Mouse (Mus musculus): ENCODE results near the gene Hp1bp3. TPM values are rescaled to one million over a fixed set of nuclear protein-coding genes. Genes with fewer than 3 reads are reported as not detected.

Gene Hp1bp3
- total RNA-seq (2014; rRNA removed; ENCODE audit: low replicate concordance) = 62.4 and 97.0 TPM in 2 replicates
- polyA plus RNA-seq (2015; fragmentation: Nextera tagmentation; extraction: Ambion mirVana) = 78.1 and 80.9 TPM in 2 replicates

DNA sequence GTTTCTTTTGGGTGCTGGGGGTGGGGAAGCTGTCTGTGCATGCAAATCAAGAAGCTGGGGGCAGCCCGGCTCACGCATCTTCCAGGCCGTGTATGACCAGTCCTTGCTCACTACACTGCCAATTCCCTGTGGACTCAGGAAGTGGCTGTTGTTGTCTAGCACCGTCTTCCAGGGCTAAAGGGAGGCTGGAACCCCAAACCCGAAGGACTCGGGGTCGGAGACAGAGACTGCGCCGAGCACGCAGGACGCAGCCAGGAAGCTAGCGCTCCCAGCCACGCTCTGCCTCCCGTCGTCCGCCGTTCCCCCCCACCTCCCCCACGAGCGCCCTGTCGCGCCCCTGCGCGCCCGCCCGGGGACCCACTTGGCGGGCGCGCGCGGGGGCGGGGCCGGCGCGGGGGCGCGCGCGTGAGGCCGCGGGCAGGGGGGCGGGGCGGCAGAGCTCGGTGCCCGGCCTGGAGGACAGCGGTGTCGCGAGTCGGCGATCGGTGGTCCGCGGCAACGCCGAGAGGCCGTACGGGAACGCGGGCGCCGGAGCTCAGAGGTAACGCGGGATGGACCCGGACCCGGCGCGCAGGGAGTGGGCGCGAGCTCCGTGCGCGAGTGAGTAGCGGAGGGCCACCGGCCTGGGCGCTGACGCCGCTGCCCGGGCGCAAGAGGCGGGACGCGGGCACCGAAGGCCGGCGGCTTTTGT is at the start of gene Hp1bp3:
Gene Hp1bp3, plus strand, starts transcription at position 97 of the 691 bp plus-strand sequence.
- H3K4me3 ChIP-seq (ENCODE audit: low read depth, low read length) = peak within 1 kb of the TSS; percentile 85
- H3K4me1 ChIP-seq (ENCODE audit: control insufficient read depth, insufficient read depth) = peaks cover 15% of the 10 kb centered on the region
- DNase-seq (ENCODE audit: low spot score) (peak; percentile 74), ATAC-seq (ENCODE audit: insufficient read depth, low read depth) (peak; percentile 71)
- under 1% methylated on average over 63 of the region's 84 CpGs for WGBS
- H3K36me3 ChIP-seq (replicated peaks; ENCODE audit: control insufficient read depth, insufficient read depth, low read length) = 0 out of 2 replicates have a peak, but pooled peaks cover 4% of the 10 kb centered on the region
- no peaks in the 10 kb centered on the region for H3K27me3 ChIP-seq (ENCODE audit: control insufficient read depth, insufficient read depth, low read length)
- H3K27ac ChIP-seq (ENCODE audit: low read depth) = peak within 1 kb of the TSS; percentile 100
- H3K9me3 ChIP-seq (replicated peaks; ENCODE audit: control insufficient read depth, low read length) = no peaks in the 10 kb centered on the region
- TF ChIP-seq CTCF (IDR thresholded peaks at IDR 0.05; ENCODE audit: low read depth) (no peak), EP300 (IDR thresholded peaks at IDR 0.05; ENCODE audit: low read depth) (no peak)
- peak within 1 kb of the TSS; percentile 95 for H3K9ac ChIP-seq (replicated peaks; ENCODE audit: low read depth, low read length)
- H3K4me2 ChIP-seq (ENCODE audit: low read depth, low read length) = peak within 1 kb of the TSS; percentile 83

GRCm38 (mm10) chr4:138166519-138166918 is 49.6 kb upstream of the Hp1bp3 start:
- Histone ChIP-seq H3K27ac (ENCODE audit: low read depth) (no peak overlapping the region), H3K27me3 (ENCODE audit: control insufficient read depth, insufficient read depth, low read length) (no peaks in the 10 kb centered on the region), H3K9ac (replicated peaks; ENCODE audit: low read depth, low read length) (no peak overlapping the region), H3K36me3 (replicated peaks; ENCODE audit: control insufficient read depth, insufficient read depth, low read length) (peaks cover 59% of the 10 kb centered on the region), H3K4me1 (ENCODE audit: control insufficient read depth, insufficient read depth) (no peaks in the 10 kb centered on the region; the same call in 1 of the 2 replicates), H3K9me3 (replicated peaks; ENCODE audit: control insufficient read depth, low read length) (no peaks in the 10 kb centered on the region), H3K4me3 (ENCODE audit: low read depth, low read length) (no peak overlapping the region), H3K4me2 (ENCODE audit: low read depth, low read length) (no peak overlapping the region)
- ATAC-seq (ENCODE audit: insufficient read depth, low read depth) (no peak), DNase-seq (ENCODE audit: low spot score) (no peak)
- TF ChIP-seq CTCF (IDR thresholded peaks at IDR 0.05; ENCODE audit: low read depth) (no peak), EP300 (IDR thresholded peaks at IDR 0.05; ENCODE audit: low read depth) (no peak)
- 95% methylated on average over 10 of the region's 10 CpGs for WGBS

DNA sequence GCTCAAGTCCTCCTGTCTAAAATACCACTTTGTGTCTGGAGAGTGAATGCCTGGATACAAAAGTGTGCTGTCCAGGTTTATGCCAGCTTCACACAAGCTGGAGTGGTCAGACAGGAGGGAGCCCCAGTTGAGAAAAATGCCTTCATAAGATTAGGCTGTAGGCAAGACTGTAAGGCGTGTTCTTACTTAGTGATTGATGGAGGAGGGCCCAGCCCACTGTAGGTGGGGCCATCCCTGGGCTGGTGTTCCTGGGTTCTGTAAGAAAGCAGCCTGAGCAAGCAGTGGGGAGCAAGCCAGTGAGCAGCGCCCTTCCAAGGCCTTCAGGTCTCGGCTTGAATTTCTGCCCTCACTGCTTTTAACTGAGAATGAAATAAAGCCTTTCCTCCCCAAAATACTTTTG is 47.9 kb upstream of the Hp1bp3 start:
- Histone ChIP-seq H3K27ac (ENCODE audit: low read depth) (no peak overlapping the region), H3K4me2 (ENCODE audit: low read depth, low read length) (no peak overlapping the region), H3K27me3 (ENCODE audit: control insufficient read depth, insufficient read depth, low read length) (no peaks in the 10 kb centered on the region), H3K36me3 (replicated peaks; ENCODE audit: control insufficient read depth, insufficient read depth, low read length) (peaks cover 72% of the 10 kb centered on the region), H3K9ac (replicated peaks; ENCODE audit: low read depth, low read length) (no peak overlapping the region), H3K4me1 (ENCODE audit: control insufficient read depth, insufficient read depth) (no peaks in the 10 kb centered on the region; the same call in 1 of the 2 replicates), H3K9me3 (replicated peaks; ENCODE audit: control insufficient read depth, low read length) (no peaks in the 10 kb centered on the region), H3K4me3 (ENCODE audit: low read depth, low read length) (no peak overlapping the region)
- 77% methylated on average over 3 of the region's 3 CpGs for WGBS
- no peak for ATAC-seq (ENCODE audit: insufficient read depth, low read depth)
- TF ChIP-seq CTCF (IDR thresholded peaks at IDR 0.05; ENCODE audit: low read depth) = no peak
- no peak for TF ChIP-seq EP300 (IDR thresholded peaks at IDR 0.05; ENCODE audit: low read depth)
- DNase-seq (ENCODE audit: low spot score) = no peak

- WGBS = 84% methylated on average over 4 of the region's 4 CpGs
- no peak overlapping the region for H3K9ac ChIP-seq (replicated peaks; ENCODE audit: low read depth, low read length)
- DNase-seq (ENCODE audit: low spot score) = no peak
- no peak overlapping the region for H3K4me2 ChIP-seq (ENCODE audit: low read depth, low read length)
- H3K27ac ChIP-seq (ENCODE audit: low read depth) = no peak overlapping the region
- TF ChIP-seq CTCF (IDR thresholded peaks at IDR 0.05; ENCODE audit: low read depth) = no peak
- TF ChIP-seq EP300 (IDR thresholded peaks at IDR 0.05; ENCODE audit: low read depth) = no peak
- no peak for ATAC-seq (ENCODE audit: insufficient read depth, low read depth)
- no peaks in the 10 kb centered on the region; the same call in 1 of the 2 replicates for H3K4me1 ChIP-seq (ENCODE audit: control insufficient read depth, insufficient read depth)
- no peaks in the 10 kb centered on the region for H3K27me3 ChIP-seq (ENCODE audit: control insufficient read depth, insufficient read depth, low read length)
- H3K9me3 ChIP-seq (replicated peaks; ENCODE audit: control insufficient read depth, low read length) = no peaks in the 10 kb centered on the region
- H3K36me3 ChIP-seq (replicated peaks; ENCODE audit: control insufficient read depth, insufficient read depth, low read length) = peaks cover 76% of the 10 kb centered on the region
- no peak overlapping the region for H3K4me3 ChIP-seq (ENCODE audit: low read depth, low read length)
Observed at GRCm38 (mm10) chr4:138169420-138169819, 46.7 kb upstream of the Hp1bp3 start.

DNA sequence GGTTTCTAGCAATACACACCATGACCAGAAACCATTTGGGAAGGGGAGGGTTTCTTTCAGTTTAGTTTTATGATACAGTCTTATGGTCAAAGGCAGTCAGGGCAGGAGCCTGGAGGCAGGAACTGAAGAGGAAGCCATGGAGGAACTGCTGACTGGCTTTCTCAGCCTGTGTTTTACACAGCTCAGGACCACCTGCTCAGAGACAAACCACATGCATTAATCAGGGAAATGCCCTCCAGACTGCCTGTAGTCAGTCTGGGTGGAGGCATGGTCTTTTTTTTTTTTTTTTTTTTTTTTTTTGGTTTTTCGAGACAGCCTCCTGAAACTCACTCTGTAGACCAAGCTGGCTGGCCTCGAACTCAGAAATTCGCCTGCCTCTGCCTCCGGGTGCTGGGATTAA is 43.4 kb upstream of the Hp1bp3 start:
- no peak for ATAC-seq (ENCODE audit: insufficient read depth, low read depth)
- H3K9ac ChIP-seq (replicated peaks; ENCODE audit: low read depth, low read length) = no peak overlapping the region
- WGBS = 97% methylated on average over 4 of the region's 4 CpGs
- no peak overlapping the region for H3K4me2 ChIP-seq (ENCODE audit: low read depth, low read length)
- no peaks in the 10 kb centered on the region for H3K9me3 ChIP-seq (replicated peaks; ENCODE audit: control insufficient read depth, low read length)
- no peak overlapping the region for H3K4me3 ChIP-seq (ENCODE audit: low read depth, low read length)
- TF ChIP-seq EP300 (IDR thresholded peaks at IDR 0.05; ENCODE audit: low read depth) (no peak), CTCF (IDR thresholded peaks at IDR 0.05; ENCODE audit: low read depth) (no peak)
- DNase-seq (ENCODE audit: low spot score) = no peak
- H3K27me3 ChIP-seq (ENCODE audit: control insufficient read depth, insufficient read depth, low read length) = no peaks in the 10 kb centered on the region
- no peaks in the 10 kb centered on the region for H3K4me1 ChIP-seq (ENCODE audit: control insufficient read depth, insufficient read depth)
- no peak overlapping the region for H3K27ac ChIP-seq (ENCODE audit: low read depth)
- H3K36me3 ChIP-seq (replicated peaks; ENCODE audit: control insufficient read depth, insufficient read depth, low read length) = peaks cover 81% of the 10 kb centered on the region
